Mouse (Mus musculus) c-Kit-negative CD71-positive TER-119-positive erythroid progenitor cells, embryonic 14.5 days (primary cell): ENCODE results near the gene Wdr41.

Experiments used
- DNase-seq: peaks from one replicate; pipeline ENCODE4 v3.0.0-alpha.2; 2013; ENCODE audit warnings: low read depth, low spot score

Wdr41 gene

DNA sequence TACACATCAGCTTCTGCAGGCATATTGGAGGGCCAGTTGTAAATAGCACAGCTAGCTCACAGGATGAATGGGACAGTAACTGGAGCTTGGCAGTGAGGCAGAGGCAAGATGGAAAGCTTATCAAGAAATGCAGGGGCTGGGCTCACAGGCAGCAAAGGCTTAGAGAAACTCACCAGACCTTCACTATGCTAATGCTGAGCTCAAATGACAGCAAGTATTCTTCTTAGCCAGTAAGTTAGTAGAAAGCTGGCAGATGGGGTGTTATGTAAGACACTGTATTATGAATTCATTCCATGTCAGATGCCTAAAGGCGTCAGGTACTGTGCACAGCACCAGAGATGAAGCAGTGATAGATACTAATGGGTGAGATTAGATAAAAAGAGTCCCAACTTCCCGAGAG, 58.6 kb downstream of the Wdr41 start:
- DNase-seq = no peak

GRCm38 (mm10) chr13:95038200-95038599, 62.1 kb downstream of the Wdr41 start:
- no peak for DNase-seq

- DNase-seq = no peak
Measured at GRCm38 (mm10) chr13:95040140-95040738, 64.1 kb downstream of the Wdr41 start.

DNA sequence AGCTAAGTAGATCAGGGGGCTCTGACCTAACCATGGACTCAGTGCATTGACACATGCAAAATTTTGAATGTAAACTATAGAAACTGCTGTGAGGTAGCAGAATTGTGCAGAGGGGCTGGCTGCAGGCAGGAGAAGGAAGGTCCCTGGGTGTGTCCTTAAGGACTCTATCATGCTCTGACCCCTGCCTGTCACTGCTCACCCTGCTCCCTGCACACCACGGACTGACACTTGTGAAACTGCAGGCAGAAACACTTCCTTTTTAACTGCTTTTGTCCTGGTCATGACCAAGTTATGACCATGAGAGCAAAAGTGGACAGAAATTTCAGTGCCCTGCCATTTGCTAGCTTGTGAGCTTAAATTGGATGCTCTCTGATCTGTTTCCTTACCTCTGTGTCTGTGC, 68.0 kb downstream of the Wdr41 start:
- DNase-seq = no peak

DNA sequence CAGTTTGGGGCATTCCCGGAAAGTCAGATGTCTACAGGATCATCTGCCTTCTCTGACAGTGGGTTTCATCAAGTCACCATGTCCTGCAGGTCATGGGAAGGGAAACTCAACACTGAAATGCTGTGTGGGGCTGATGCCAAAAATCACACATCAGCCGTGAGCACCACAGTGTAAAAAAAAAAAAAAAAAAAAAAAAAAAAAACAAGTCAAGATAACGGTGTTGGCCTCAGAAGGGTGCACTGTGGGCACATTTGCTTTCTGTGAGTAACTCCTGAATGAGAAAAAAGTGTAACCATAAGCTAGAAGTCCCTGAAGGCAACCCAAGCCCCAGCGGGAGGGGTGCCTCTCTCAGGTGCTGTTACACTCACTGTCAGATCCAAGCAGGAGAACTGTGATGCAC, 74.3 kb downstream of the Wdr41 start:
- no peak for DNase-seq

GRCm38 (mm10) chr13:95052421-95052820, 76.3 kb downstream of the Wdr41 start:
- DNase-seq = no peak

DNA sequence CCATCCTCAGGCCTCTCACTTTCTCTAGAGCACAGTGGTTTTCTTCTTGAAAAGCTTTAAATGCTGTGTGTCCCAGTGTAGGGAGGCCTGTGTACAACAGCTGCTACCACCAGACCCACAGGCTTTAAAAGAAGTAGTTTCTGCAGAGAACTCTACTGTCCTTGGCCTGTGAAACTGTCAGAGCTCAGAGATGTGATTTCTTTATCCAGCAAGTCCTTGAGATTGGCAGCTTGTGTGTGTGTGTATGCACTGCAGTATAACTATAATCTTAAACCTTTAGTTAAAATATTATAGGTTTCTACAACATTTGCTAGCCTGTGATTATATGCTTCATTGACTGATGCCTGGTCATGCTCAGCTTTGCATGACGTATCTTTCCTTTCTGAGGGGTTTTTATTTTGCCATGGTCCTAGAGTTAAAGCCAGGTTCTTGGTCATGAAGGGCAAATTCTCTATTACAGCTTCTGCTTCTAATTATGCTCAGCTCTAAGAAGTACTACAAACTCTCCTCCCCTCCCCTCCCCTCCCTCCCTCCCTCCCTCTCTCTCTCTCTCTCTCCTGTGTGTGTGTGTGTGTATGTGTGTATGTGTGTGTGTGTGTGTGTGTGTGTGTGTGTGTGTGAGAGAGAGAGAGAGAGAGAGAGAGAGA, 79.7 kb downstream of the Wdr41 start:
- no peak for DNase-seq

DNA sequence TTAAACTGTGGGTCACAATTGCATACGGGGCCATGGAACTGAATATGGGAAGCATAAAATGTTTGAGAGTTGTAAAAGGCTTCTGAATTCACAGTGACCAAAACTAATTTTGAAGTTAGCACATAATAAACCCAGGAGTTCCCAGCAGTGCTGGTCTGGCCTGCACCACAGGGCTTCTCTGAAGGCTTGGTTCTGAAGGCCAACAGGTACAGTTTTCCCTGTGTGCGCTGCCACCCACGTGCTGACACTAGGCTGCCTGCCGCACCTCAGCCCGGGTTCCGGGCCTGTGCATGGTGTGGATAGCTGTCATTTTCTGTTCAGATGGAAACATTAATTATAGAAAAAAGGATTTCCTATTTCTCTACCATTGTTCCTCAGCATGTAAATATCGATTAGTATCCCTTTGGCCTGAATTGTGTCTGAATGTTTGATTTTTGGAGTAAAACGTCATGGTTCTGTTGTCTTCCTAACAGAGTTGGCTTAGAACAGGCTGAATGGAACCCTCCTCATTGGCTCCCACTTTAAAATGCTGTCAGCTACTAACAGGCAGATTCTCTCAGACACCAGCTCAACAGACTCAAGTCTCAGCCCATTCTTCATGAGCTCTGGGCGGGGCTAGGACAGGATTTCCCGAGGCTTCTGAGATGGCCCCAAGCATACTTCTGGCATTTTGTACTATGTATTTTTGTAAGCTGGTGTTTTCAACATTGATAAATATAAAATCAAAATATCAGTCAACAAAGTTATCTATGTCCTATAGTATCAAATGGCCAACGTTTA, 80.5 kb downstream of the Wdr41 start:
- no peak for DNase-seq

DNA sequence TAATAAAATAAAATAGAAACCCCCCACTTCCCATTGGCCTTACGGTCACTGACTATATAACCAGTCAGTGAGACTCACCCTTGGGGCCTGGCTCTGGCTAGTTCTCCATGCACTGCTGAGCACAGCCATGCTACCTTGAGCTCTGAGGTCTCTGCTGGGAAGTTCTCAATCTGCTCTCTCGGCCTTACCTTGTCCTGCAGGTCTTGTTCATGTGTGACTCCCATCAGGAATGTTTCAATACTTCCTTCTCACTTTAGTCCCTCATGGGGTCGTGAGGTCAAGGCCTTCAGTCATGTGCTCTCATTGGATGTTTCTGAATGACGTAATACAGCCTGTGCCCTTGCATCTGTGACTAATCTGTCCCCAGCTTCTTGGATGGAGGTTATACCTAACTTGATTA, 82.7 kb downstream of the Wdr41 start:
- no peak for DNase-seq

DNA sequence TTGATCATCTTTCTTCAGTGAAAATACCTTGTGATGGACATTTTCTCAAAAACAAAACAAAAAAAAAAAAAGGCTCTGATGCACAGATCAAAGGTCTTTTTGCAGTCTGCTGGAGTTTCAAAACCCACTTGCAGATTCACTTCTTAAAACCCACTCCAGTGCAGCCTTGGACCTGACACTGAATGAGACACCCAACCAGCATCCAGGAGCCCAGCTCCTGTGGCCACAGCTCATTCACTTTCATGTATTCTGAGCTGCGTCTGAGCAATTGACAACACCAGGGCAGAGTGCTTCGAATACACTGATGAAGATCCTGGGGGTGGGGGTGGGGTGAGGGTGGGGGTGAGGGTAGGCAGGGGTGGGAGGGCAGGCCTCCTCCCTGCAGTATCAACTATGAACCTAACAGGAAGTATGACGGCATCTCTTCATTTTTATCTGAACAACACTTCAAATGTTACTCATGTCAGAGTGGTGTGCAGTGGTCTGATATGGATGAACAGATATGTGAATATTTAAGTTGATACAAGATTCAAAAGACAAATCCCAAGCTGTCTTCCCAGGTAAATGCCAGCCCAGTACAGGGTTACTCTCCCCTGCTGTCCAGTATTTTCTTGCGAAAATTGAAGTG, 87.4 kb downstream of the Wdr41 start:
- DNase-seq = no peak

GRCm38 (mm10) chr13:95067854-95068253, 91.7 kb downstream of the Wdr41 start:
- DNase-seq = no peak

GRCm38 (mm10) chr13:95070268-95070667, 94.1 kb downstream of the Wdr41 start:
- DNase-seq = no peak
